Mouse (Mus musculus) heart, postnatal 36 days (tissue): ENCODE measurements around the gene Dyrk2. TPM values are rescaled to one million over a fixed set of nuclear protein-coding genes. Genes with fewer than 3 reads are reported as not detected.

Source experiments
- DNase-seq, 2 experiments: peaks; one replicate each; pipeline ENCODE4 v3.0.0; 2021 to 2022
- intact Hi-C: fragments of 180-260 bp; cut with DNase I; formaldehyde crosslinking; loops from one replicate; pipeline ENCODE4 v1.15.1; 2025
- total RNA-seq, 2 experiments: library from RNA; stranded (reverse); gene quantifications; 2 replicates each; pipeline ENCODE4 v1.2.3; 2021

Gene Dyrk2
- 10 to 100 TPM; 36.4 to 40.3 TPM for total RNA-seq

DNA sequence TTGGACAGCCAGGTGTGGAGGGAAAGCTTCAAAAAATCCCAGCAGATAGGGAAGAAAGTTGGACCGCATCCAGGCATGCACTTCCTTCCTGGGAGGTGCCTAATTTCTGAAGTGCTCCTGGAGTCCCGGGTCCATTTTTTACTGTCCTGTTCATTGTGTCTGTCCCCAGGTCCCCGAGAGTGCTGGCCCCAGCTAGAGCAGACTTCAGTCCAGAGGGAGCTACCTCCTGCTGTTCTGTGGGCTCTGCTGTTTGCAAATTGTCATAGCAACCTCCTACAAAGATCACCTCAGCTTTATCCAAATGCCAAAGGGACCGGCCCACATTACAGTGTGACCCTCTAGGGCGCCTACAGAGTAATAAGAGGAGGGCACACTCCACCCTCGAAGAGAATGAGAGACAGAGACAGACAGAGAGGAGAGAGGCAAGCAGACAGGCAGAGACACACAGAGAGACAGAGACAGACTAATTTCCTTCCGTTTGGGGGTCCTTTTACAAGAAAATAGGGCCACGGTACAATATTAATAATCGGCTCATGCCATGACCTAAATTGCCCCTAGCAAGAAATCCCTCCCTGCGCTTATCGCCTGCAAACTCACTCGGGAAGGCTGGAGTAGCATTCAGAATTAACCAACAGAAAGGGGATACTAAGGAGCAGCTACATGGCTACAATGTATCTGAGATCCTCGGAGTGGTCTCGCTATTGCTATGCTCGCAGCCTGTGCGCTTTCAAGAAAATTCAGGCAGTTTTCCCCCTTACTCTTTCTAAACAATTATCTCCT is at the start of gene Dyrk2:
Gene Dyrk2, minus strand, starts transcription at position 9 of the 780 bp plus-strand sequence.
- intact Hi-C loops: no loop called here

DNA sequence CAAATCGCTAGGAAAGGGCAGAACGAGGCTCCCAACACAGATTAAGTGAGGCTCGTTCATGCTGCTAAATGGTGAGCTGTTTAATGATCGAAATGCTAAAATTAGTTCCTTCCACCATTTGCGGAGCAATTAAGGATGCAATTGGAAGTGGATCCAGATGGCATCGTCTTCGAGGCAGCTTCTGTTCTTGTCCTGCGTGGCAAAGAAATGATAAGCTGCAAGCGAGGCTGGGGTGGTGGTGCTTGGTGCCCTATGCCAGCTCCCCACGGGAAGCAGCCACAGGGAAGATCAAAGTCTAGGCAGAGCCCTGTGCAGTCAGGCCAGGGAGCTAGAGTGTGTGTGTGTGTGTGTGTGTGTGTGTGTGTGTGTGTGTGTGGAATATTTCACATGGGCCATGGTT is 32.6 kb upstream of the Dyrk2 start:
- intact Hi-C loops: no loop called here
- no peak for DNase-seq

More for the DNA sequence above, at the start of gene Dyrk2:
- DNase-seq: peak; percentile 28 to 35

DNA sequence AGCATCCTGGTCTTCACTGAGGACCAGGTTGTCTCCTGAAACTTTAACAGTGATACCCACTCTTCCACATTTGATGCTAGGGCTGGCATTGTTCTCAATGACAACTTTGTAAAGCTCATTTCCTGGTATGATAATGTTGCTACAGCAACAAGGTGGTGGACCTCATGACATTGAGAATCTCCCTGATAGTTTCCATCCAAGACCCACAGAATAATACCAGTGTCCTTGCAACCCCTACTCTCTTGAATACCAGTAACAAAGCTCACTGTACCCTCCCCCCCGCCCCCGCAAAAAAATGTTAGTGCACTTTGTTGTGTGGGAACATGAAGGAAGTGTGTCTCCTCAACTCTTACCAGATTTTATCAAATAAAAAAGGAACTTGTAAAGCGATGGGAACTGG is 23.6 kb upstream of the Dyrk2 start:
- intact Hi-C loops: no loop called here
- no peak for DNase-seq

DNA sequence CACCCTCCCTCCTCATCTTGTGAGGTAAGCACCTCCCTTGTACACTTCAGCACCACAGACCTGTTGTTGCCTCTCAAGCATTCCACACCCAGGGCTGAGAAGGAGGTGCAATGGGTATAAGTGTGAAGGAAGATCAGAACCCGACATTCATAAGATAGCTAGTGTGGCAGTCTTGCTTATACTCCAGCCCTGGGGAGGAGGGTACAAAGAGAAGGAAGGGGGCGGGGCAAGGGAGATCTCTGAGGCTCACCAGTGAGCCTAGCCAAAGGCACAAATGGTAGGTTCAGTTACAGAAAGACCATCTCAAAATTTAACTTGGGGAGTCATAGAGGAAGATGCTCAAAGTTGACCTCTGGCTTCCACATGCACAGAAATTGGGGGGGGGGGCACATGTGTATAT is 14.1 kb upstream of the Dyrk2 start:
- intact Hi-C loops: no loop called here
- no peak for DNase-seq

DNA sequence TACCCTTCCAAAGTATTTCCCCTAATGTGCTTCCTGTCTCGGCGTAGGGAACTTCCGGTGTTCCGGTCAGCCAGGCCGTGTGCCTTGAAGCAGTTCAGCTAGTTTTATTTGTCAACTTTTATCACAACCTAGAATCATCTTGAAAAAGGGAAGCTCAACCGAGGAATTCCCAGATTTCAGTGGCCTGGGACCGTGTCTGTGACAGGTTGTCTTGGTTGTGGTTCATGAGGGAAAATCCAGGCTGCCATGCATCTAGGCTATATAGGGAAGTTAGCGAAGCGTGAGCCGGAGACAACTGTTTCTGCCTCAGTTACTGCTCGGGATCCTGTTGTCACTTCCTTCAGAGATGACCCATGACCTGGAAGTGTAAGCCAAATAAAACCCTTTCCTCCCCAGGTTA is 13.3 kb upstream of the Dyrk2 start:
- no peak for DNase-seq
- intact Hi-C loops: no loop called here

DNA sequence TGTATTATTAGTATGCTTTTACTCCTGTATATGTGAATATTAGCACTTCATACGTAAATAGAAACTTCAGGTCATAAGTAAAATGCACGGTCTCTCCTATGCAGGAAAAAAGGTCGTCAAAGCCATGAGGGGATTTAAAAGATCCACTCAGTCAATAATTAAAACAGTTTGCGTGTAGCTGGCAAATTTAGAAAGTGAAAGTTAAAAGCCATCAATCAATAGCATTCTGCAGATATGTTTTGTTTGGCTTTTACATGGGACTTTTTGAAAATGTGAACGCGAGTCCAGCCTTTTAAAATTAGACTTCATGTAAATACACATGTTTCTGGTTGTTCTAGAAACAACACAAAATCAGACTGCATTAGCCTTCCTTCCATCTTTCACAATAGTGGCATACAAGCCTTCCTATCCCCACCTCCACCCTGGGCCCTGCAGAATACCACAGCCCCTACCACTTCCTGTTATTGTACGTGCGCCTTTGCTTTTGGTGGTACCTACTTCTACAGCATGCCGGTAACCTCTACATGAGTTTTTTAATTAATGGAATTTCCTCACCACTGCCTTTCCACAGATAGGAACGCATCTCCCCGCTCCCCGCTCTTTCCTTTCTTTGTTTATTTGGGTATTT is 12.4 kb upstream of the Dyrk2 start:
- intact Hi-C loops: no loop called here
- DNase-seq: no peak

DNA sequence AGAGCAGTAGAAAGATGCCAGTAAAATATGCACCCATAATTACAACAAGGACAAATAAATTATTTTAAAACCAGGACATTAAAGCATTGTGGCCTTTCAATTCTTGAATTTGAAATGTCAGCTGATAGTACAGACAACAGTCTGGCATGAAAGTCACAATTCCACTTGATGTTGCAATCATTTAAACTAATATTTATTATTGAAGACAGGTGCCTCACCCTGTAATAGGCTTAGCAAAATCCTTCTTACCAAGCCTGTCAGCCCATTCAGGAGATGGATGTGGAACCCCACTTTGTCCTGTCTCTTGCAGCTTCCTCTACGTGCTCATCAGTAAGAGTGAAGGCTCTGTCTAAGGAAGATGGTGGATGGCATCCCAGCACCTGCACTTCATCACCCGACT is 10.8 kb upstream of the Dyrk2 start:
- DNase-seq: no peak
- intact Hi-C loops: no loop called here

DNA sequence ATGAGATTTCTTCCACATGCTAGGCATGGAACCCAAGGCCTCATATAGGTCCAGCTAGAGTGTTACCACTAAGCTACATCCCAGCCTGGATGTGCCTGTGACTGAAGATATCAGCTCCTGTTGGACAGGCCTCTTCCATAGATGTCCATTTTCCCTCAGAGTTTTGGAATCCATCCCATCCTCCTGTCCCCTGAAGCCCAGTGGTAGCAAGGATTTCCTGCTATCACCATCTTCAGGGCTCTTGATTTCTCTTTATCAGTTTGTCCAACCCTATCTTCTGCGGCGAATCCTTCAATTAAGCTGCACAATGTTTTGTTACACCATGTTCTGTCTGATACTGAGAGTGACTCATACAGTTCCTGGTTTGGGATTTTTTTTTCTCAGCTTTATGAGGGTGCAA is 2.2 kb upstream of the Dyrk2 start:
- DNase-seq: no peak
- intact Hi-C loops: no loop called here

DNA sequence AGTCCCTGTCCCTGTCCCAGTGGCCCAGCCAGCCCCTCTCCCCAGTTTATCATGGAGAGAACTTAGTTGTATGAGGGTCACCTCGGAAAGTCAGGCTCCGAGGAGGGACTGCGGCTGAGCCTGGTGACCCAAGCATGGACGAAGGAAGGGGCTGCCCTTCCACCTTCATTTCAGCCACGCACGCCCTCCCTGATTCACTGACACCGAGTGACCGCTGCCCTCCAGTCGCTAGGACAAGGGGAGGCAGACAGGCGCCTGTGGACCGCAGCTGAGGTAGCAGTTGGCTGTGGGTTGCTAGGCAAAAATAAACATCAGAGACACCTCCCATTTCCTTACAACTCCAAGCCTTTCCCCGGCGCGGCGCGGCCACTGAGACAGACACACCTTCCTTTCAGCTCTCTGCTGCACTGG is 413 bp downstream of the Dyrk2 start:
- intact Hi-C loops: loop anchor here (2.0 to 5.0 kb wide), 7 partner anchors 57 to 373 kb away; partner anchors contain the start of gene Cand1
- DNase-seq: peak; percentile 68 to 77

DNA sequence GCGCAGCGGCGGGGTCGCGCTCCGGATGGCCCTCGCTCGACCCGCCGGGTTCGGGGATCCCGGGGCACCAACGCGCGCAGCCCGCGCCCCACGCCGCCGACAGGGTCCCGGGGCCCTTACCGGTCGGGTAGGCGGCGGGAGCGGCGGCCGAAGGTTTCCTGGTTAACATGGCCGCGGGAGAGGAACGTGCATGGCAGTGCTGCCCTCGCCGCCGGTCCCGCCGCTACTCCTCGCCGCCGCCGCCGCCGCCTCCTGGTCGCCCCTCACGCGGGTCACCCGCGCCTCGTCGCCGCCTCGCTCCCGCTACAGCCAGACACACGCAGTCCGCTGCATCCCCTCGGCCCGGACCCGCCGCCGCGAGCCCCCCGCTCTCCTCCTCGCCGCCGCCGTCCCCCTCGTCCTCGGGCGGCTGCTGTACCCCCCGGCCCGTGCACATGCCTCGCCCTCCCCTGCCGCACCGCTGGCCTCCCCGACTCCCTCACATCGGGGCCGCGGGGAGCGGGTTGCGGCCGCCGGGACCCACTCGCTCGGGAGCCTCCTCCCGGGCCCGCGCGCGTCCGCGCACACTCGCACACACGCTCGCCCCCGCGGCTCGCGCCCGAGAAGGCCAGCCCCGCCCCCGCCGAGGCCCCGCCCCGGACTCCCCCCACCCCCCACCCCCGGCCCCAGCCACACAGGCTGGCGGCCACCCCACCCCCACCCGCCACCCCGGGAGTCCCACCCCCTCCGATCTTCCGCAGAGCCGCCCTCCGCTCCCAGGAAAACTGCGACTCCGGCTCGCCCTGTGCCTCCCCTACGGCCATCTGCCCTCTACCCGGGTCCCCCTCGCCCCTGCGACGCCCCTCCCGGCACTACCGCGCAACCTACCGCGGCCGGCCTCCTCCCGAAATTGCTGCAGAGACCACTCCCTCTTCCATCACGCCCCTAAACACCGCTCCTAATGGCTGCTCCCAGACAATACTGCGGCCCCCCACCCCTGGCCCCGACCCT is 1.1 kb downstream of the Dyrk2 start:
- intact Hi-C loops: loop anchor here (2.0 to 5.0 kb wide), 7 partner anchors 57 to 373 kb away; partner anchors contain the start of gene Cand1
- DNase-seq: peak; percentile 87 to 89

DNA sequence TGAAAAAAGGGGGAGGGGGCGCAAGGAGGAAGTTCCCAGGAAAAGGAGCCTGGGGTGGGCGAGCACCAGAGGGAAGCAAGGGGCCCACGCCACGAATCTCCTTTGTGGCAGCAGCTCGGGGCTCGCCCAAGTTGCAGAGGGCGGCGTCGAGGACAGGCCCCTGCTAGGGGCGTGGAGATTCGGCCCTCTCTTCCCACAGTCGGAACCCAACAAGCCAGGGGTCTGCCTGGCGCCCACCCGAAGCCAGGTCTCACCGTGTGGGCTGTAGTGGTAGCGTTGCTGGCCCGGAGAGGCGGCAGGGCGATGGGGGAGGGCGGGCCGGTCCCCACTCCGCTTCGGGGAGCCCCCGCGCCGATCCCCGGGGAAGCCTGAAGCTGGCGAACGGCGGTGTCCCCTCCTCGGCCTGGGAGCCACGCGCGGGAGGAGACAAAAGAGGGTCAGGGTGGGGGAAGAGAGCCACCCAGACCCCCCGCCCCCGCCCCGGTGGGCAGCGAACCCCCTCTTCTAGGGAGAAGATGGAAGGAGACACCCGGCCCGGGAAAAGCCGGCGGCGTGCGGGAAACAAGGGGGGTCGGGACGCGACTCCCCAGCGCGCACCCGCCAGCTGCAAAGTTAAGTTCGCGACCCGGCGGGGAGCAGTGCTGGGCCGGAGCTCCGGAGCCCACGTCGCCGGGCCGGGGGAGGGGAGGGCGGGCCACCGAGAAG is 2.0 kb downstream of the Dyrk2 start:
- intact Hi-C loops: loop anchor here (2.0 to 5.0 kb wide), 7 partner anchors 56 to 374 kb away; partner anchors contain the start of gene Cand1
- DNase-seq: peak; percentile 47 to 62

DNA sequence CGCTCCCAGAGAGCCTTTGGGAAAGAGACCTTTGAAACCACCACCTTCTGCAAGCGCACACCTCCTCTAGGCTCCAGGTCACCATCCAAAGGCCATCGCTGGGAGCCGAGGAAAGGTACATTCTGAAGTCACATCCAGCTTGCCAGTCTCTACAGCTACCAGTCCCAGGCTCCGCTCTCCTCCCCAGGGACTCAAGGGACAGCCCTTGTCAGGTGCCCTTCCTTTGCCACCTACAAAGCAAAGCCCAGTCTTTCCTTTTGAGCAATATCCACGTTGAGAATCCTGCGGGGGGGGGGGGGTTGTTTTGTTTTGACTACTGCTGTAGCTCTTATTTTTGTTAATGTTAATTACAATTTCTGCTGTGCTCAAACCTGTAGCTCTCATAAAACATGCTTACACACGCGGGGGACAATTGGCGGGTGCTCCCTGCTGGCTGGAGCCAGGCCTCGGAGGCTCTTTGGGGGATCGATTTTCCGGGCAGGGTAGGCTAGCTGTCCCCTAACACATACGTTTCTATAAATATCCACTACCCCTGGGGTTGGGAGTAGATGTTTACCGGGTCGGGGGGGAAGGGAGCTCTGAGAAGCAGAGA is 2.6 kb downstream of the Dyrk2 start:
- no peak for DNase-seq

DNA sequence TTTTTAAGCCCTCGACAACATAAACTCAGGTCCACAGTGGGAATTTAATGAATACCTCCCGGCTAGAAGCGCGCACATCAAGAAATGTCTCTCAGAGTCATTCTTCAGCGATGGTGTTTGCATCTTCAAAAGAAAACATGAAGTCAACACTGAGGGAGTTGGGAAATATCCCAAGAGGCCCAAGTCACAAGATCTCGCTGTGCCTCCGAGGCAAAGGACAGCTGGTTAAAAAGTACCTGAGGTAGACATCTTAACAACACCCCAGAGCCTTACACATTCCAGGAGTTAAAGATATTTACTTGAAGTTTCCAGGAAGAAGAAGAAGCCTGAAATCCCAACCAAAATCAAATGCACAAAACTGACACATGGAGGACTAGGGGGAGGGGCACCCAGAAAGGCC is 5.0 kb downstream of the Dyrk2 start:
- intact Hi-C loops: loop anchor here (5.0 kb wide), 6 partner anchors 53 to 377 kb away; partner anchors contain the start of gene Cand1
- no peak for DNase-seq

More for the DNA sequence above, 2.6 kb downstream of the Dyrk2 start:
- intact Hi-C loops: loop anchor here (5.0 kb wide), 6 partner anchors 55 to 375 kb away; partner anchors contain the start of gene Cand1

DNA sequence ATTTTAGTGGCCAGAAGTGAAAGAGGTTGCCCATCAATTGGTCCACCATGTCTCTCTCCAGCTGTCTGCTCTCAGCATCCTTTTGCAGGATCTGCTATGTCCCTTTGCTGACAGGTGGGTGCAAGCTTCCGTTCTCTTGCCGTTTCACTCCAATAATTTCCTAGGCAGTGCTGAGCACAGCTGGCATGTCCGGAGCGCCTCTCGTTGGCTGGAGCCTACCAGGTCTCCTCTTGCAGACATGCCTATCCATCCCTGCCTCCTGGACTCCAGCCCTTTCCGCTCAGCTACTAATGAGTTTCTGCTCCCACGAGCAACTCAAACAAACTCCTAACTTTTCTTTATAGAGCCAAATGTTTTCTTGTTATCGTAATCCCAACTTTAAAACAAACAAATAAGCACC is 6.4 kb downstream of the Dyrk2 start:
- intact Hi-C loops: no loop called here
- no peak for DNase-seq

DNA sequence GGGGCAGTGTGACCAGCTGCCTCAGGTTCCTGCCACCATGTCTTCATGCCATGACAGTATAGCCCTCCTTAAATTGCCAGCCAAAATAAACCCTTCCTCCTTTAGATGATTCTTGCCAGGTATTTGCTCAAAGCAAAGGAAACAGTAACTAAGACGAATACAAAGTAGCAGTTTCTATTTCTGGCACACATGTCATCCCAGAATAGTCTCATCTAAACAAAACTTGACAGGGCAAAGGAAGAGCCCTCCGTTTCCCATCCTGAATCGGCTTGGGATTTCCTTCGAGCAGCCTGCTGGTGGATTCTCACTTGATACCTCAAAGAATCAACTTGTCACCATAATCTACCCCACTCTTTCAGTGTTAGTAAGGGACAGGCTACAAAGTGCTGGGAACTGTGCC is 7.8 kb downstream of the Dyrk2 start:
- DNase-seq: no peak
- intact Hi-C loops: no loop called here

DNA sequence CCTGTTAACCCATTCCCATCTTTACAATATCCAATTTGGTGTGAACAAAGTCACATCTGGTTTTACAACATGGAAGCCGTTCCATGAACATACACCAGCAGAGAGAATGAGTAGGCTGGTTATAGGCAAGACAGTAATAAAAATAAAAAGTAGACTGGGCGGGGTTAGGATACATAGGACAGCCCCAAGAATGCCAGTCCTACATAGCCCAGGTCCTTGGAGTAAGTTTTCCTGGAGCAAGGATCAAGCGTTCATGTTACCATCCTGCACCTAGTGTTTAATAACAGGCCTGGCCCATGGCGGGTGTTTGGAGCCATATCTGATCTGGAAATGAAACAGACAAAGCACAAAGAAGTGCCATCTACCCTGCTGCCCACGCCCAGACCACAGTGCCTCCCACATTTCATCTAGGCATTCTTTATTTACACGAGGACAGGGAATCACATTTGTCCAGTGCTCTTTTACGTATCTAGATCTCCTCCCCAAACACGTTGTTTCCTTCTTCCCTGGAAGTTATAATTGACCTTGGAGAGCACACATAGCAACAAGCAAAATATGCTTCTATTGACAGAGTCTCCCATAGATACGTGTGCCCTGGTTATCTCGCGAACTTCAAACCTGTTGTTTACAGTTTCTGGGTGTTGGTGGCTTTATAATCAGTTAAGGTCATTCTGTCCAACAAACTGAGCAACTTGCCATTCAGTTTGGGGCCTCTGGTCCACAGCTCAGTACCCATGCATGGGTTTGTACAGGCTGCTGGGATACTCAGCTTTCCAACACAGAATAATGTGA is 8.6 kb downstream of the Dyrk2 start:
- intact Hi-C loops: no loop called here

DNA sequence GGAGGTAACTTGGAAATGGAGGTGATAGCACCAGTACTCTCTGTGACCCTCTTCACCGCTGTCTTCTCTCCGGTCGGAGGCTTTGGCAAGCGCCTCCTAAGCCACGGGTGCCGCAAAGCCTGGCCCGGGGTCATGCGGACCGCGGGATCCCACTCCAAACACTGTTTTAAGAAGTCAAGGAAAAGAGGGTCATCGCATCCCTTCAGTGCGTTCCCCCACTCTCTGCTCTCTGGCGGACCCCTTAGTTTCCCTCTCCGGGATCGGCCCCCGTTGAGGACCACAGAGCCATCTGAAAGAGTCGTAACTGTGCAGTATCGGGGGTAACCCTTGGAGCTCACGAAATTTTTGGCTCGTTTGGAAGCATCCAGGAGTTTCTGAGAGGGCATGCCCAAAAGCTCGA is 10.4 kb downstream of the Dyrk2 start:
- intact Hi-C loops: no loop called here
- DNase-seq: no peak

More for the DNA sequence above, 8.6 kb downstream of the Dyrk2 start:
- no peak for DNase-seq

DNA sequence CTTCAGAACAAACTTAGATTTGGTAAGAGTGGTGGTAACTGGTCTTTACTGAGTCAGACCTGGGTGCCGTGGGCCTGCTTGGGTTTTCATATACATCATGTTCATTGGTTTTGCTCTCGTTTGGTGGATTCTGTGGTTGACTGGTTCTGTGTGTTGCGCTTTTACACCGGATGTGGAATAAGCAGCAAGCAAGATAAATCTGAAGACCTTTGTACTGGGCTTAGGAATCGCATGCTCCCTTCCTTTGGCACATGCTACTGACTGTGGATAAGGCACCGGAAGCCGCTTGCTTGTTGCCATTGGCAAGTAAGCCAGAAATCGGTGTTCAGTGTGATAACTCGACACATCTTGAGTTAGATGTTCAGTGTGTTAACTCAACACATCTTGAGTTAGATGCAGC is 15.4 kb downstream of the Dyrk2 start:
- intact Hi-C loops: no loop called here
- DNase-seq: no peak

DNA sequence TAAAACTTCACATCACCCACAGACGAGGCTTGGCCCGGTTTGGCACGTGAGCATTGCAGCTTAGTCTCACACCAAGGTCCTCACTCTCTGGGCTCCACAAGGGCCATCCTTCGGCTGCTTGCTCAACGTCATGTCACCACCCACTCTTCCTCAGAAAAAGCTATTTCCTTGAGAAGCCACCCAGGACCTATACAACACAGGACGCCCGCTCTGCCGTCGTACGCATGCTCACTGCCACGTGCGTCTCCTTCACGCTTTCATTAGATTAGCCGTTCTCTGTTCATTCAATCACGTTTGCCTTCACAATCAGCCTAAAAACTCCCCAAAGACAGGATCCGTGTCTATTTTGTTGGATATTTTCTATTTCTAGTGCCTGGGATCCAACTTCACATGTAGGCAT is 17.5 kb downstream of the Dyrk2 start:
- intact Hi-C loops: no loop called here

More for the DNA sequence above, 17.5 kb downstream of the Dyrk2 start:
- DNase-seq: no peak
